Mouse (Mus musculus) erythroblast, embryonic 14.5 days (primary cell): ENCODE data around the gene Xdh. TPM values are rescaled to one million over a fixed set of nuclear protein-coding genes. Genes with fewer than 3 reads are reported as not detected.

Experiments
- H3K27me3 ChIP-seq: 2 replicates; pipeline ENCODE4 v1.6.1; 2012; ENCODE audit warnings: inconsistent platforms; ENCODE audit not compliant: control insufficient read depth
- H3K36me3 ChIP-seq: 2 replicates; pipeline ENCODE4 v1.6.1; 2012; ENCODE audit warnings: mild to moderate bottlenecking, inconsistent platforms; ENCODE audit not compliant: control insufficient read depth
- H3K4me1 ChIP-seq: 2 replicates; pipeline ENCODE4 v1.6.1; 2012; ENCODE audit warnings: inconsistent platforms; ENCODE audit not compliant: control insufficient read depth
- H3K4me3 ChIP-seq: replicated peaks from 2 replicates; pipeline ENCODE3; 2012; ENCODE audit warnings: moderate library complexity, mild to moderate bottlenecking, inconsistent platforms
- H3K9me3 ChIP-seq: 2 replicates; pipeline ENCODE4 v1.6.1; 2012; ENCODE audit warnings: low read length, inconsistent platforms, mixed read lengths; ENCODE audit not compliant: control insufficient read depth
- GATA1 ChIP-seq: IDR thresholded peaks from 2 replicates; pipeline ENCODE4 v1.6.1; 2012; ENCODE audit warnings: low read length, inconsistent platforms, mixed read lengths
- TAL1 ChIP-seq: IDR thresholded peaks from 3 replicates; pipeline ENCODE4 v1.6.1; 2012; ENCODE audit warnings: low read length, inconsistent platforms, mixed read lengths
- polyA plus RNA-seq: library from polyadenylated mRNA; stranded (reverse); fragments of >175 nt; gene quantifications from 2 replicates; pipeline ENCODE4 v1.2.3, GENCODE M21; 2012

Xdh gene
- polyA plus RNA-seq, 1 experiment: 0.01 TPM

DNA sequence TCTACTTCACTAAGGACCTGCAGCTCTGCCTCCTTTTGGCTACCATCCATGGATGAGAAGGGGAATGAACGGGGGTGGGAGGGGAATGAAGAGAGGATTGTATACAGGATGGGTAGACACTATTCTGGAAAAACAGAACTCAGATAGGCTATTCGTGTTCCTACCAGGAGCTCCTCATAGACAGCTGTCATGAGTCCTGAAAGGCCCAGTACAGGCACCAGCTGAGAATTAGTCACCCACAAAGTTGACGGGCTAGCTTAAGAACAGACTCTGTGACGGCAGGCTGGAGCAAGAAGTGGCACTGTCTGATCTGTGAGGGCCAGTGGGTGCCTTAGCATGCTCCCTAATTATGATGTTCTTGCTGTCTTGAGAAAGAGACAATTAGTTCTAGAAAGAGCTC is 21.3 kb upstream of the Xdh start:
- Histone ChIP-seq H3K27me3 (no peaks in the 10 kb centered on the region), H3K9me3 (no peaks in the 10 kb centered on the region), H3K36me3 (no peaks in the 10 kb centered on the region), H3K4me1 (no peaks in the 10 kb centered on the region), H3K4me3 (no peak overlapping the region)
- TF ChIP-seq GATA1 (no peak), TAL1 (no peak)

DNA sequence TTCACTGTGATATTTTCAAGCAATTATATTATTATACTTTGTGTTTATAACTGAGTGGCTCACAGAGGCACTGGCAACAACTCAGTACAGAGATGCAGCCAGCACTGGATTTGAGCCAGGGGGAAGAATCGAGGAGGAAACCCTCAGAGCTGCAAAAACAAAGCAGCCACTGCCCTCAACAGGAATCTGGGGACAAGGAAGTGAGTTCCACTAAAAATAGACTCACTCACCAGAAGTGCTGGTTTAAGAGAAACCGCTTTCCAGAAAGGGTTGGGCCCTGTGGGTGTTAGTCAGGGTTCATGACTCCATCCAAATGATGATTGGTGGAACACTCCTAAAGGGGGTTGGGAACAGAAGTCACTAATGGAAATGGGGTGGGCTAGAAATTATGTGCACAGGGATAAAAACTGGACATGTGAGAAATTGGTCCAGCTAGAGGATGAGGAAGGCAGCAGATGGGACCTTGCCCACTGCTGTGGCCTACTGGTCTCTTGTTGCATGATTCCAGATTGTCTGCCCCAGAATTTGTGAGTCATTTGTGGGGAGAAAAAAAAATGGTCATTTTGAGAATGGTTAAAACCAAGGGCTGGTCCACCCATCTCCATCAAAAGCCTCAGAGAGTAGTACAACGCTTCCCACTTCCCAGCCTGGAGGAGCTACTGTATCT is 20.5 kb upstream of the Xdh start:
- H3K36me3 ChIP-seq: no peaks in the 10 kb centered on the region
- no peak overlapping the region for H3K4me3 ChIP-seq
- H3K9me3 ChIP-seq: no peaks in the 10 kb centered on the region
- TF ChIP-seq GATA1: no peak
- TF ChIP-seq TAL1: no peak
- H3K4me1 ChIP-seq: no peaks in the 10 kb centered on the region
- H3K27me3 ChIP-seq: no peaks in the 10 kb centered on the region

- Histone ChIP-seq H3K4me1 (no peaks in the 10 kb centered on the region), H3K27me3 (no peaks in the 10 kb centered on the region), H3K36me3 (no peaks in the 10 kb centered on the region), H3K4me3 (no peak overlapping the region), H3K9me3 (no peaks in the 10 kb centered on the region)
- TF ChIP-seq GATA1: no peak
- no peak for TF ChIP-seq TAL1
Measured at GRCm38 (mm10) chr17:73964856-73965255, 14.9 kb upstream of the Xdh start.

- Histone ChIP-seq H3K27me3 (no peaks in the 10 kb centered on the region), H3K9me3 (no peaks in the 10 kb centered on the region), H3K4me1 (no peaks in the 10 kb centered on the region), H3K36me3 (no peaks in the 10 kb centered on the region), H3K4me3 (no peak overlapping the region)
- TF ChIP-seq GATA1 (no peak), TAL1 (no peak)
Measured at GRCm38 (mm10) chr17:73962628-73963043, 12.6 kb upstream of the Xdh start.

DNA sequence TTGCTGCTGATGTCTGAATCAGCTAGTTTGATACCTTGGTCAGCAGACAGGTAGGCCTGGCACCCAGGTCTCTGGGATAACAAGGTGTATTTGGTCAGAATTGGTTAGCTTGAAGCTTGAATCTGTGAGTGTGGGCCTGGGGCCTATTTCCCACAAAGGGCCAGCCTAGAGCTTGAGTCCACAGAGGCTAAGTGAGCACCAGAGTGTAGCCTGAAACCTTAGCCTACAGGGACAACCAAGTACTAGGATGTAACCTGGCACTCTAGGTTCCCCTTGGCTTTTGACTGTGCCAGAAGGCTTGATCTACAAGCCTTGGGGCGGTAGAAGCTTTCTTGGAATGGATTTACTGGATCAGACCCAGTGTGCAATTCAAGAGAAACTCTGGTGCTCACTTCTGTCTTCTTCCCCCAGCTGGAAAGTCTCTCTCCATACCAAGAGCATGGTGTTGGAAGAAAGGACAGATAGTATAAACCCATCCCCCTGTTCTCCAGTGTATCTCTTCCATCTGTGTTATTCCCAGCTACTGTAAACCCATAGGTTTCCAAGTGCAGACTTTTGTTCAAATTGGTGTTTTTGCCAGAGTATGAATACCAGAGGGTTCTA is 11.9 kb upstream of the Xdh start:
- H3K4me3 ChIP-seq: no peak overlapping the region
- H3K9me3 ChIP-seq: no peaks in the 10 kb centered on the region
- H3K27me3 ChIP-seq: no peaks in the 10 kb centered on the region
- TF ChIP-seq GATA1 (no peak), TAL1 (no peak)
- H3K4me1 ChIP-seq: no peaks in the 10 kb centered on the region
- no peaks in the 10 kb centered on the region for H3K36me3 ChIP-seq

GRCm38 (mm10) chr17:73960745-73961144 is 10.7 kb upstream of the Xdh start:
- Histone ChIP-seq H3K4me1 (no peaks in the 10 kb centered on the region), H3K4me3 (no peak overlapping the region), H3K9me3 (no peaks in the 10 kb centered on the region), H3K36me3 (no peaks in the 10 kb centered on the region), H3K27me3 (no peaks in the 10 kb centered on the region)
- TF ChIP-seq GATA1 (no peak), TAL1 (no peak)

- no peaks in the 10 kb centered on the region for H3K36me3 ChIP-seq
- TF ChIP-seq GATA1 (no peak), TAL1 (no peak)
- H3K4me3 ChIP-seq: no peak overlapping the region
- H3K9me3 ChIP-seq: no peaks in the 10 kb centered on the region
- no peaks in the 10 kb centered on the region for H3K4me1 ChIP-seq
- no peaks in the 10 kb centered on the region for H3K27me3 ChIP-seq
Measured at GRCm38 (mm10) chr17:73952103-73952521, 2.1 kb upstream of the Xdh start.

GRCm38 (mm10) chr17:73950970-73951369 is 974 bp upstream of the Xdh start:
- Histone ChIP-seq H3K9me3 (no peaks in the 10 kb centered on the region), H3K4me1 (no peaks in the 10 kb centered on the region), H3K36me3 (no peaks in the 10 kb centered on the region), H3K27me3 (no peaks in the 10 kb centered on the region), H3K4me3 (no peak overlapping the region)
- no peak for TF ChIP-seq GATA1
- no peak for TF ChIP-seq TAL1

DNA sequence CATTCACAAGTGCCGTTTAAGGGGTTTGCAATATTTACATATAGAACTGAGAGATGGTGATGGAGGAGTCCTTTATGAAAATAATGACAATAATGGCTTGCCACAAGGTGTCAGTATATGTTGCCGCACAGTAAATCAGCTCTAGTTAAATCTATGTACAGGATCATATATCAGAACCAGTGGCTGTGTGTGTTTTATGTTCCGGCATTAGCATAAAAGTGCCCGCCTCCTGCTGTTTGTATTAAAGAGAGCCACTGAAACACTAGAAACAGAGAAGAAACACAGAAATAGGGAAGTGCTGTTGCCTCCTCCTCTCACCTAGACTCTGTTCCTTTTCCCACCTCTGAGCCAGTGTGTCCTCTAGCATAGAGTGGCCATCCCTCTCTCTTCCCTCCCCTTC is 498 bp downstream of the Xdh start:
- TF ChIP-seq GATA1 (no peak), TAL1 (no peak)
- Histone ChIP-seq H3K27me3 (no peaks in the 10 kb centered on the region), H3K4me3 (no peak overlapping the region), H3K4me1 (no peaks in the 10 kb centered on the region), H3K36me3 (no peaks in the 10 kb centered on the region), H3K9me3 (no peaks in the 10 kb centered on the region)

DNA sequence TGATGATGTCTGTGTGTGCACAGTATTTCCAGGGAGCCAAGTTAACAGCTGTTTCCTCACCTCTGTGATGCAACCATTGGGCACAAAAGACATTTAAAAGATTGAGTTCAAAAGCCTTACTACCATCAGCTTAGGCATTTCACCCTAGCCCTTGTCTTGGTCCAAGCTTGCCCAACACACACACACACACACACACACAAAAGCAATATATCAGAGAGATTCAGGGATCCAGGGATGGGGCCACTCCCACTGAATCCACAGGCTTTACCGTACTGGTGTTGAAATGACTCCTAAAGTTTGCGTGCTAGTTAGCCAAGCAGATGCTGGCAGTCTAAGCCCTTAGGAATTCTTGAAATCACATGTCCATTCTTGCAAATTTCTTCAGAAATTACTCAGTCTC is 1.2 kb downstream of the Xdh start:
- TF ChIP-seq GATA1 (no peak), TAL1 (no peak)
- H3K36me3 ChIP-seq: no peaks in the 10 kb centered on the region
- no peaks in the 10 kb centered on the region for H3K4me1 ChIP-seq
- no peaks in the 10 kb centered on the region for H3K27me3 ChIP-seq
- no peak overlapping the region for H3K4me3 ChIP-seq
- no peaks in the 10 kb centered on the region for H3K9me3 ChIP-seq
